Mouse (Mus musculus) erythroblast, embryonic 14.5 days (primary cell): ENCODE measurements around the gene Klrc1.

Source experiments
- GATA1 ChIP-seq: IDR thresholded peaks from 2 replicates; pipeline ENCODE4 v1.6.1; 2012; ENCODE audit warnings: low read length, inconsistent platforms, mixed read lengths
- TAL1 ChIP-seq: IDR thresholded peaks from 3 replicates; pipeline ENCODE4 v1.6.1; 2012; ENCODE audit warnings: low read length, inconsistent platforms, mixed read lengths

DNA sequence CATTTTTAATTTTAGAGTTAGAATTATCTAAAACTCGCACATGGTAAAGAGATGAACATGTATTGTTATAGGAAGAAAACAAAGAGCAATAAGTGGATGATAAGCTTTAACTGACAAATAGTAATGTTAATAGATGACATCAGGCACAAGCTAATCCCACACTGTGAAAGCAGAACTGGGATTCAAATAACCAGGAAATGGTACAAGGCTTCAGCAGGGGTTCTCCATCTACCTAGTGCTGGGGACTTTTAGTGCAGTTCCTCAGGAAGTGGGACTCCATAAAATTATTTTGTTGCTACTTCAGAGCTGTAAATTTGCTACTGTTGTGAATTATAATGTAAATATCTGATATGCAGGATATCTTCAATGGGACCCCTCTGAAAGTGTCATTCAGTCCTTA lies 48.5 kb upstream of the Klrc1 start:
- no peak for TF ChIP-seq GATA1
- no peak for TF ChIP-seq TAL1
